Mouse (Mus musculus): ENCODE measurements at regions not wholly inside any gene's neighbourhood (a gene's known extent, or its start where the extent isn't known, plus 50 kb on each side); places are given as distances from the start of the nearest gene placed in this dataset.

DNA sequence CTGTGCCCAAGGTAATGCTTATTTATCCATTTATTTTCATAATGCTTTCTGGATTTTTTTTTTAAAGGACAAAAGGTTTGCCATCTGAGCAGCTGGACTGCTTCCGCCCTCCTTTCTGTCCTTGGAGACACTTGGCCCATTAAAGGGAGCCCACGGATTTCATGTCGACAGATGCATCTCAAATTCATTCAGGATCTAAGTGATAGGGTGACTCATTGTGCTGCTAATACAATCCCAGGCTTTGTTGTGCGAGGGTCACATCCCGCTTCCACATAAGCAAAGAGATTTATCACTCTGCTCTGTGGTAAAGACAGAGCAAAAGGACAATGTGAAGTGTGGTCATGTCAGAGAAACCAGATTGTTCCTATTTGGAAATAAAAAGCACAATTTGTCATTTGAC is 220.8 kb downstream of the Csl start:
- TF ChIP-seq GATA1 (IDR thresholded peaks at IDR 0.05; ENCODE audit: low read length) (no peak), TAL1 (IDR thresholded peaks at IDR 0.05; ENCODE audit: low read length) (no peak)
